In genomic region chr5:99669971-99670571, GRCm38 (mm10) we compare ENCODE assay signal across 13 mouse cellular contexts. TPM values are rescaled to one million over a fixed set of nuclear protein-coding genes. Genes with fewer than 3 reads are reported as not detected.
DNase-seq lines count a peak whose midpoint lies in the region; ATAC-seq lines count a peak whose summit lies in the region.
"Had no signal": no experiment of that assay in that cellular context is flagged by ENCODE, and none has a peak within 500 bp of the region (broad histone marks: within the 10 kb centered on the region; RNA-seq: fewer than 3 reads in every experiment).

No protein-coding gene starts in this region.

- H3K4me3 ChIP-seq in hindbrain, embryonic 13.5 days, result no peak overlapping the region
- no peak overlapping the region for H3K4me3 ChIP-seq in hindbrain, embryonic 11.5 days (ENCODE audit: low read depth, low read length)
- H3K4me3 ChIP-seq in heart, embryonic 15.5 days, result 0 out of 2 replicates have a peak overlapping the region, but pooled peaks have one; percentile 0
- H3K4me3 ChIP-seq in kidney, embryonic 16.5 days (ENCODE audit: low read length), result no peak overlapping the region
- H3K4me3 ChIP-seq in intestine, embryonic 16.5 days (ENCODE audit: low read length), result no peak overlapping the region
- H3K4me3 ChIP-seq: gastrocnemius, adult 2 months; limb, embryonic 13.5 days had no signal

- 63% methylated on average over 9 of the region's 9 CpGs for WGBS in hindbrain, embryonic 13.5 days
- WGBS in hindbrain, embryonic 11.5 days, result 70% methylated on average over 9 of the region's 9 CpGs
- WGBS in heart, embryonic 15.5 days, result 16% methylated on average over 9 of the region's 9 CpGs
- WGBS in kidney, embryonic 16.5 days, result 56% methylated on average over 9 of the region's 9 CpGs
- 40% methylated on average over 9 of the region's 9 CpGs for WGBS in intestine, embryonic 16.5 days

- peaks cover 11% of the 10 kb centered on the region for H3K4me1 ChIP-seq in hindbrain, embryonic 13.5 days (replicated peaks)
- no peaks in the 10 kb centered on the region for H3K4me1 ChIP-seq in hindbrain, embryonic 11.5 days (replicated peaks; ENCODE audit: control insufficient read depth, insufficient read depth, low read length)
- H3K4me1 ChIP-seq in heart, embryonic 15.5 days (replicated peaks), result peaks cover 19% of the 10 kb centered on the region
- H3K4me1 ChIP-seq in kidney, embryonic 16.5 days (ENCODE audit: insufficient read depth, low read length), result no peaks in the 10 kb centered on the region
- no peaks in the 10 kb centered on the region for H3K4me1 ChIP-seq in intestine, embryonic 16.5 days (ENCODE audit: control insufficient read depth, insufficient read depth, low read length)
- H3K4me1 ChIP-seq: limb, embryonic 13.5 days had no signal

- peak overlapping the region; percentile 36 for H3K27ac ChIP-seq in hindbrain, embryonic 13.5 days
- H3K27ac ChIP-seq in hindbrain, embryonic 11.5 days (ENCODE audit: low read depth, low read length), result no peak overlapping the region
- peak overlapping the region; percentile 57 for H3K27ac ChIP-seq in heart, embryonic 15.5 days
- no peak overlapping the region for H3K27ac ChIP-seq in kidney, embryonic 16.5 days (ENCODE audit: low read length)
- no peak overlapping the region for H3K27ac ChIP-seq in intestine, embryonic 16.5 days (ENCODE audit: low read length)
- H3K27ac ChIP-seq: gastrocnemius, adult 2 months; limb, embryonic 13.5 days had no signal

- no peak overlapping the region for H3K4me2 ChIP-seq in hindbrain, embryonic 13.5 days
- H3K4me2 ChIP-seq in hindbrain, embryonic 11.5 days (replicated peaks; ENCODE audit: low read depth, low read length), result no peak overlapping the region
- H3K4me2 ChIP-seq in heart, embryonic 15.5 days, result peak overlapping the region; percentile 34
- no peak overlapping the region for H3K4me2 ChIP-seq in kidney, embryonic 16.5 days (replicated peaks; ENCODE audit: low read depth, low read length)
- no peak overlapping the region for H3K4me2 ChIP-seq in intestine, embryonic 16.5 days (ENCODE audit: low read depth, low read length)
- H3K4me2 ChIP-seq: limb, embryonic 13.5 days had no signal

- H3K9me3 ChIP-seq in hindbrain, embryonic 13.5 days, result no peaks in the 10 kb centered on the region
- no peaks in the 10 kb centered on the region for H3K9me3 ChIP-seq in hindbrain, embryonic 11.5 days (ENCODE audit: control insufficient read depth, low read length)
- H3K9me3 ChIP-seq in heart, embryonic 15.5 days (replicated peaks), result no peaks in the 10 kb centered on the region
- H3K9me3 ChIP-seq in kidney, embryonic 16.5 days (ENCODE audit: low read length), result no peaks in the 10 kb centered on the region
- no peaks in the 10 kb centered on the region for H3K9me3 ChIP-seq in intestine, embryonic 16.5 days (ENCODE audit: control insufficient read depth, low read length)
- H3K9me3 ChIP-seq: limb, embryonic 13.5 days had no signal

- no peak overlapping the region for H3K9ac ChIP-seq in hindbrain, embryonic 13.5 days
- H3K9ac ChIP-seq in hindbrain, embryonic 11.5 days (ENCODE audit: low read depth, low read length), result no peak overlapping the region
- H3K9ac ChIP-seq in heart, embryonic 15.5 days, result no peak overlapping the region
- H3K9ac ChIP-seq in kidney, embryonic 16.5 days (replicated peaks; ENCODE audit: low read length), result no peak overlapping the region
- no peak overlapping the region for H3K9ac ChIP-seq in intestine, embryonic 16.5 days (ENCODE audit: low read depth, low read length)
- H3K9ac ChIP-seq: limb, embryonic 13.5 days had no signal

- H3K36me3 ChIP-seq in hindbrain, embryonic 13.5 days, result no peaks in the 10 kb centered on the region
- no peaks in the 10 kb centered on the region for H3K36me3 ChIP-seq in hindbrain, embryonic 11.5 days (ENCODE audit: control insufficient read depth, insufficient read depth, low read length)
- H3K36me3 ChIP-seq in heart, embryonic 15.5 days, result no peaks in the 10 kb centered on the region
- H3K36me3 ChIP-seq in kidney, embryonic 16.5 days (ENCODE audit: insufficient read depth, low read length), result no peaks in the 10 kb centered on the region
- H3K36me3 ChIP-seq in intestine, embryonic 16.5 days (ENCODE audit: control insufficient read depth, insufficient read depth, low read length), result no peaks in the 10 kb centered on the region
- H3K36me3 ChIP-seq: limb, embryonic 13.5 days had no signal

- ATAC-seq in hindbrain, embryonic 13.5 days (ENCODE audit: low FRiP score), result no peak
- no peak for ATAC-seq in hindbrain, embryonic 11.5 days (ENCODE audit: low FRiP score)
- peak; percentile 86 for ATAC-seq in heart, embryonic 15.5 days (replicated peaks; ENCODE audit: insufficient number of reproducible peaks, insufficient read depth, low FRiP score, low read depth)
- ATAC-seq in kidney, embryonic 16.5 days (ENCODE audit: low FRiP score, low TSS enrichment), result peak; percentile 39; the same call in 1 of the 2 replicates
- no peak for ATAC-seq in intestine, embryonic 16.5 days

- H3K27me3 ChIP-seq in hindbrain, embryonic 13.5 days, result no peaks in the 10 kb centered on the region
- no peaks in the 10 kb centered on the region for H3K27me3 ChIP-seq in hindbrain, embryonic 11.5 days (ENCODE audit: control insufficient read depth, insufficient read depth, low read length)
- no peaks in the 10 kb centered on the region for H3K27me3 ChIP-seq in heart, embryonic 15.5 days
- H3K27me3 ChIP-seq in kidney, embryonic 16.5 days (ENCODE audit: insufficient read depth, low read length), result no peaks in the 10 kb centered on the region
- H3K27me3 ChIP-seq in intestine, embryonic 16.5 days (replicated peaks; ENCODE audit: control insufficient read depth, insufficient read depth, low read length), result no peaks in the 10 kb centered on the region
- H3K27me3 ChIP-seq: CH12.LX; limb, embryonic 13.5 days had no signal

- no peak for DNase-seq in hindbrain, embryonic 11.5 days (ENCODE audit: low spot score)
- DNase-seq in lung, postnatal 14 days, result peak; percentile 16
- no peak for DNase-seq in layer of hippocampus, adult 9-11 months
- DNase-seq in adipocyte (ENCODE audit: low spot score), result no peak
- DNase-seq: gastrocnemius, adult 2 months; right cerebral cortex, postnatal 14 days; thymus, postnatal 36 days had no signal

RNA-seq across cellular contexts. Expression of gene Rasgef1b, which starts 58.8 kb away (rescaled TPM):
- polyA plus RNA-seq in hindbrain, embryonic 13.5 days (2015; fragmentation: Nextera tagmentation; extraction: Ambion mirVana), result 47.2 and 61.1 TPM in 2 replicates
- polyA plus RNA-seq in hindbrain, embryonic 11.5 days (2014; fragmentation: Nextera tagmentation; extraction: Ambion mirVana), result 14.1 and 14.3 TPM in 2 replicates
- polyA plus RNA-seq in heart, embryonic 15.5 days (2015; fragmentation: Nextera tagmentation; extraction: Ambion mirVana), result 33.1 and 33.4 TPM in 2 replicates
- 7.8 and 9.4 TPM in 2 replicates for polyA plus RNA-seq in kidney, embryonic 16.5 days (2015; fragmentation: Nextera tagmentation; extraction: Ambion mirVana)
- 6.1 and 7.3 TPM in 2 replicates for polyA plus RNA-seq in intestine, embryonic 16.5 days (2015; fragmentation: Nextera tagmentation; extraction: Ambion mirVana)

Comparison
In these comparisons a context has a peak if more than half of its experiments do, and no peak if none do; other contexts are left out.
1. H3K27ac ChIP-seq: peak in hindbrain, embryonic 13.5 days (single experiment) and heart, embryonic 15.5 days (single experiment); none in hindbrain, embryonic 11.5 days (single experiment), kidney, embryonic 16.5 days (single experiment) and intestine, embryonic 16.5 days (single experiment).
2. ATAC-seq: peak in heart, embryonic 15.5 days (single experiment) and kidney, embryonic 16.5 days (single experiment); none in hindbrain, embryonic 13.5 days (single experiment), hindbrain, embryonic 11.5 days (single experiment) and intestine, embryonic 16.5 days (single experiment).